Mouse (Mus musculus) left cerebral cortex, adult 2 months (tissue): Measurements from ENCODE around the gene Olfr355. TPM values are rescaled to one million over a fixed set of nuclear protein-coding genes. Genes with fewer than 3 reads are reported as not detected.

ENCODE experiments used
- DNase-seq, 2 experiments: peaks; one replicate each; pipeline ENCODE4 v3.0.0; 2021 to 2022; ENCODE audit warnings: low spot score in 2 of 2, mixed read lengths in 1 of 2; ENCODE audit errors: extremely low spot score in 1 of 2
- H3K27ac ChIP-seq: fragments of 200-600 bp; 2 replicates; pipeline ENCODE4 v1.8.1; 2022
- H3K4me3 ChIP-seq: fragments of 200-600 bp; 2 replicates; pipeline ENCODE4 v1.8.1; 2022
- CTCF ChIP-seq: fragments of 200-600 bp; IDR thresholded peaks from 2 replicates; pipeline ENCODE4 v1.8.1; 2022; ENCODE audit warnings: antibody characterized with exemption, mild to moderate bottlenecking, moderate library complexity
- intact Hi-C: fragments of 180-260 bp; cut with DNase I; formaldehyde crosslinking; loops from one replicate; pipeline ENCODE4 v1.15.1; 2025
- long read RNA-seq, 2 experiments: library from polyadenylated mRNA; stranded (forward); transcript quantifications; one replicate each; pipeline ENCODE4 v2.0.0; 2021; ENCODE audit warnings: borderline mapping rate in 2 of 2
- total RNA-seq, 2 experiments: library from RNA; stranded (reverse); gene quantifications; 2 replicates each; pipeline ENCODE4 v1.2.3; 2021

Gene Olfr355
- total RNA-seq, result not detected
- long read RNA-seq, experiment 1, result 0 reads
- long read RNA-seq, experiment 2, result 0 reads

DNA sequence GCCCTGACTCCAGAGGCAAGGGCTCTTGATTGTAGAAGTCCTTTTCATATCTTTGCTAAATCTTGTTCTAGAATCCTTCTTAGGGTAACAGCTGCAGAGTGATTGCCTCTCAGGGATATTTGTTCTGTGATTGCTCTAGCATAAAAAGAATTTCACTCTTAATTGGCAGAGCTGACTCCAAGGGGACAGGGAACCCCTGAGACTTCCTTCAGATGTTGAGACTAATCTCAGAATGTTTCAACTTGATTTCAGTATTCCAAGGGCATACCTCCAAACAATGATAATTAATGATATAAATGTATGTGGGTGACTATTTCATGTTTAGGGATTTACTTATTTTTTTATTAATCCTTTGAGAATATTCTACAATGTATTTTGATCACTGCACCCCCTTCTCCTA lies at the start of gene Olfr355:
Gene Olfr355, minus strand, starts transcription at position 101 of the 400 bp plus-strand sequence.
- TF ChIP-seq CTCF, result no peak
- intact Hi-C loops, result no loop called here
- H3K4me3 ChIP-seq, result no peak within 1 kb of the TSS
- H3K27ac ChIP-seq, result no peak within 1 kb of the TSS
- DNase-seq, result no peak

DNA sequence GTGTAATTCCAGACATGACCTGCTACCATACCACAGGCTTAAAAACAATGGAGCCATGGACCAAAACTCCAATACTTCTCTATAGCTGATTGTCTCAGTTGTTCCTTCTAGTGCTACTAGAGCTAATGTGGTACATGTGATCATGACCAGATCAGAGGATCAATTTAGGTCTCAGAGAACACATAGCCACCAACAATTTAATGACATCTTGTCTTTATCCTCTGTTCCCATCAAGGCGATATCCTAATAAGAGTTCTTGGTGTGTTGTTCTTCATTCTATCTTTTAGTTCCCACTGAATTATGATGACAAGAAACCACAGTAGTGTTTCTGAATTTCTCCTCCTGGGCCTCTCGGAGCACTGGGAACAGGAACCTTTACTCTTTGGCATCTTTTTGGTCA lies 8.1 kb upstream of the Olfr355 start, which contains the start of gene Olfr356:
Gene Olfr356, plus strand, starts transcription at position 301 of the 400 bp plus-strand sequence.
- intact Hi-C loops, result no loop called here
- no peak for TF ChIP-seq CTCF
- Histone ChIP-seq H3K27ac (no peak within 1 kb of the TSS), H3K4me3 (no peak within 1 kb of the TSS)
- no peak for DNase-seq

- no peak within 1 kb of the TSS for H3K4me3 ChIP-seq
- intact Hi-C loops, result no loop called here
- TF ChIP-seq CTCF, result no peak
- H3K27ac ChIP-seq, result no peak within 1 kb of the TSS
- no peak for DNase-seq
These were observed 23.3 kb downstream of the Olfr355 start, which contains the start of gene Olfr354 for GRCm38 (mm10) chr2:36905380-36905779. Gene Olfr354, plus strand, starts transcription at chr2:36905680.

GRCm38 (mm10) chr2:36897114-36897513 lies 31.6 kb downstream of the Olfr355 start:
- no peak overlapping the region for H3K27ac ChIP-seq
- intact Hi-C loops, result no loop called here
- no peak overlapping the region for H3K4me3 ChIP-seq
- TF ChIP-seq CTCF, result no peak
- DNase-seq, result no peak

- DNase-seq, result no peak
- Histone ChIP-seq H3K27ac (no peak within 1 kb of the TSS), H3K4me3 (no peak within 1 kb of the TSS)
- TF ChIP-seq CTCF, result no peak
- intact Hi-C loops, result no loop called here
These were observed 35.9 kb downstream of the Olfr355 start, which contains the start of gene Olfr353 for GRCm38 (mm10) chr2:36892836-36893235. Gene Olfr353, minus strand, starts transcription at chr2:36892936.

Other genes with a start within 250 kb of the Olfr355 start
- not detected for gene Olfr346, start 243.1 kb downstream of the Olfr355 start, total RNA-seq
- gene Olfr347, start 197.0 kb downstream of the Olfr355 start, total RNA-seq, result not detected
- not detected for gene Olfr348, start 144.6 kb downstream of the Olfr355 start, total RNA-seq
- not detected for gene Olfr50, start 138.4 kb downstream of the Olfr355 start, total RNA-seq
- gene Olfr3, start 111.9 kb downstream of the Olfr355 start, total RNA-seq, result not detected
- not detected for gene Olfr350, start 82.6 kb downstream of the Olfr355 start, total RNA-seq
- gene Olfr351, start 66.2 kb downstream of the Olfr355 start, total RNA-seq, result not detected
- gene Olfr352, start 60.4 kb downstream of the Olfr355 start, total RNA-seq, result not detected
- gene Olfr353, start 36.0 kb downstream of the Olfr355 start, total RNA-seq, result not detected
- not detected for gene Olfr354, start 23.2 kb downstream of the Olfr355 start, total RNA-seq
- gene Olfr356, start 8.2 kb upstream of the Olfr355 start, total RNA-seq, result not detected
- gene Olfr357, start 64.9 kb upstream of the Olfr355 start, total RNA-seq, result not detected
- not detected for gene Olfr358, start 80.4 kb upstream of the Olfr355 start, total RNA-seq
- gene Olfr360, start 136.8 kb upstream of the Olfr355 start, total RNA-seq, result not detected
- not detected for gene Olfr361, start 160.4 kb upstream of the Olfr355 start, total RNA-seq
- not detected for gene Olfr362, start 189.0 kb upstream of the Olfr355 start, total RNA-seq
- not detected for gene Olfr364-ps1, start 210.4 kb upstream of the Olfr355 start, total RNA-seq